In genomic region chrX:160153147-160153815, GRCm38 (mm10) we compare ENCODE assay signal across 9 mouse cellular contexts. TPM values are rescaled to one million over a fixed set of nuclear protein-coding genes. Genes with fewer than 3 reads are reported as not detected.
DNase-seq lines count a peak whose midpoint lies in the region; ATAC-seq and TF ChIP-seq lines count a peak whose summit lies in the region.
"Had no signal": no experiment of that assay in that cellular context is flagged by ENCODE, and none has a peak within 500 bp of the region (broad histone marks: within the 10 kb centered on the region; RNA-seq: fewer than 3 reads in every experiment).

No protein-coding gene starts in this region.

- no peak overlapping the region for H3K4me2 ChIP-seq in forebrain, postnatal 0 days (ENCODE audit: low read depth)
- H3K4me2 ChIP-seq in forebrain, embryonic 15.5 days (replicated peaks) = no peak overlapping the region
- H3K4me2 ChIP-seq in neural tube, embryonic 15.5 days = no peak overlapping the region

- H3K4me3 ChIP-seq in forebrain, postnatal 0 days (ENCODE audit: low read depth, low read length) = no peak overlapping the region
- no peak overlapping the region for H3K4me3 ChIP-seq in forebrain, embryonic 15.5 days
- H3K4me3 ChIP-seq in neural tube, embryonic 15.5 days (replicated peaks) = no peak overlapping the region

- H3K4me1 ChIP-seq in forebrain, postnatal 0 days (ENCODE audit: insufficient read depth) = no peaks in the 10 kb centered on the region
- no peaks in the 10 kb centered on the region for H3K4me1 ChIP-seq in forebrain, embryonic 15.5 days
- H3K4me1 ChIP-seq in neural tube, embryonic 15.5 days = no peaks in the 10 kb centered on the region

- DNase-seq in forebrain, postnatal 0 days = peak; percentile 55
- peak; percentile 9 to 26 for DNase-seq in layer of hippocampus, postnatal 10 days (ENCODE audit: low spot score in 2 of 2)
- no peak for DNase-seq in layer of hippocampus, postnatal 36 days
- peak; percentile 67 for DNase-seq in 3T3-L1 (ENCODE audit: low read depth, low spot score)
- DNase-seq in brain, adult 2 months (ENCODE audit: low read depth, low spot score) = peak; percentile 20

- no peaks in the 10 kb centered on the region for H3K36me3 ChIP-seq in forebrain, postnatal 0 days (ENCODE audit: insufficient read depth)
- H3K36me3 ChIP-seq in forebrain, embryonic 15.5 days = no peaks in the 10 kb centered on the region
- H3K36me3 ChIP-seq in neural tube, embryonic 15.5 days = no peaks in the 10 kb centered on the region

- ATAC-seq in forebrain, postnatal 0 days = no peak
- no peak for ATAC-seq in forebrain, embryonic 15.5 days (replicated peaks)
- no peak for ATAC-seq in neural tube, embryonic 15.5 days (ENCODE audit: low FRiP score)
- no peak for ATAC-seq in erythroid progenitor cell, adult 5-6 weeks (replicated peaks; ENCODE audit: low FRiP score, poor library complexity, severe bottlenecking)

- no peaks in the 10 kb centered on the region for H3K9me3 ChIP-seq in forebrain, postnatal 0 days (ENCODE audit: low read length)
- H3K9me3 ChIP-seq in forebrain, embryonic 15.5 days = no peaks in the 10 kb centered on the region
- H3K9me3 ChIP-seq in neural tube, embryonic 15.5 days (replicated peaks) = no peaks in the 10 kb centered on the region

- WGBS in forebrain, postnatal 0 days = 51% methylated on average over 4 of the region's 4 CpGs
- 51% methylated on average over 4 of the region's 4 CpGs for WGBS in forebrain, embryonic 15.5 days
- 65% methylated on average over 4 of the region's 4 CpGs for WGBS in neural tube, embryonic 15.5 days

- no peak overlapping the region for H3K9ac ChIP-seq in forebrain, postnatal 0 days
- no peak overlapping the region for H3K9ac ChIP-seq in forebrain, embryonic 15.5 days (replicated peaks)
- no peak overlapping the region for H3K9ac ChIP-seq in neural tube, embryonic 15.5 days (replicated peaks)

- no peak overlapping the region for H3K27ac ChIP-seq in forebrain, postnatal 0 days (ENCODE audit: low read depth, low read length)
- no peak overlapping the region for H3K27ac ChIP-seq in forebrain, embryonic 15.5 days (replicated peaks)
- H3K27ac ChIP-seq in neural tube, embryonic 15.5 days (replicated peaks) = no peak overlapping the region
- H3K27ac ChIP-seq: macrophage had no signal

- H3K27me3 ChIP-seq in forebrain, postnatal 0 days (ENCODE audit: insufficient read depth, low read length) = no peaks in the 10 kb centered on the region
- no peaks in the 10 kb centered on the region for H3K27me3 ChIP-seq in forebrain, embryonic 15.5 days
- H3K27me3 ChIP-seq in neural tube, embryonic 15.5 days (replicated peaks) = no peaks in the 10 kb centered on the region

- TF ChIP-seq CTCF in forebrain, postnatal 0 days (IDR thresholded peaks at IDR 0.05; ENCODE audit: low read depth) = peak; percentile 63

RNA-seq across cellular contexts. Expression of gene Pdha1, which starts 15.1 kb away (rescaled TPM):
- total RNA-seq in forebrain, postnatal 0 days (2014; rRNA removed) = 164 and 181 TPM in 2 replicates
- polyA plus RNA-seq in forebrain, postnatal 0 days (2015; fragmentation: Nextera tagmentation; extraction: Ambion mirVana) = 141 and 169 TPM in 2 replicates
- polyA plus RNA-seq in forebrain, embryonic 15.5 days (2015; fragmentation: Nextera tagmentation; extraction: Ambion mirVana) = 103 and 107 TPM in 2 replicates
- 100 to 1,000 TPM; 290 to 303 TPM for total RNA-seq in layer of hippocampus, postnatal 10 days (2021)
- total RNA-seq in layer of hippocampus, postnatal 36 days (2021) = 100 to 1,000 TPM; 217 to 238 TPM
- polyA plus RNA-seq in neural tube, embryonic 15.5 days (2015; fragmentation: Nextera tagmentation; extraction: Ambion mirVana) = 158 and 163 TPM in 2 replicates
- 18.9 and 28.5 TPM in 2 replicates for total RNA-seq in erythroid progenitor cell, adult 5-6 weeks (2015; ENCODE audit: low replicate concordance)
- 17.3 and 28.5 TPM in 2 replicates for total RNA-seq in erythroid progenitor cell, adult 5-6 weeks (2017; ENCODE audit: low replicate concordance)

Comparison
In these comparisons a context has a peak if more than half of its experiments do, and no peak if none do; other contexts are left out.
1. DNase-seq: peak in forebrain, postnatal 0 days (single experiment), layer of hippocampus, postnatal 10 days (2 of 2), 3T3-L1 (single experiment) and brain, adult 2 months (single experiment); none in layer of hippocampus, postnatal 36 days (0 of 2).